Mouse (Mus musculus) intestine, postnatal 0 days (tissue): ENCODE data around the gene Preb. TPM values are rescaled to one million over a fixed set of nuclear protein-coding genes. Genes with fewer than 3 reads are reported as not detected.

Source experiments
- ATAC-seq: fragments of 200-750 bp; cut with Nextera tagmentation; 2 replicates; pipeline ENCODE4 v1.8.0; 2017; ENCODE audit warnings: mild to moderate bottlenecking, moderate TSS enrichment, moderate library complexity
- H3K27ac ChIP-seq: fragments of 300-500 bp; sonication (generic); 2 replicates; pipeline ENCODE4 v1.5.1; 2014; ENCODE audit warnings: mild to moderate bottlenecking, low read depth, low read length, moderate library complexity
- H3K27me3 ChIP-seq: fragments of 300-500 bp; sonication (generic); replicated peaks from 2 replicates; pipeline ENCODE4 v1.6.1; 2014; ENCODE audit warnings: low read length, mixed read lengths; ENCODE audit not compliant: control insufficient read depth, insufficient read depth
- H3K36me3 ChIP-seq: fragments of 300-500 bp; sonication (generic); 2 replicates; pipeline ENCODE4 v1.6.1; 2014; ENCODE audit warnings: mild to moderate bottlenecking, moderate library complexity; ENCODE audit not compliant: control insufficient read depth, insufficient read depth
- H3K4me1 ChIP-seq: fragments of 300-500 bp; sonication (generic); replicated peaks from 2 replicates; pipeline ENCODE4 v1.6.1; 2014; ENCODE audit warnings: antibody characterized with exemption, low read length, mixed read lengths; ENCODE audit not compliant: control insufficient read depth, insufficient read depth
- H3K4me2 ChIP-seq: fragments of 300-500 bp; sonication (generic); replicated peaks from 2 replicates; pipeline ENCODE4 v1.6.1; 2014; ENCODE audit warnings: low read depth, mild to moderate bottlenecking, moderate library complexity
- H3K4me3 ChIP-seq: fragments of 300-500 bp; sonication (generic); 2 replicates; pipeline ENCODE4 v1.5.1; 2014; ENCODE audit warnings: low read depth, low read length
- H3K9ac ChIP-seq: fragments of 300-500 bp; sonication (generic); 2 replicates; pipeline ENCODE4 v1.6.1; 2014; ENCODE audit warnings: mild to moderate bottlenecking, low read depth, low read length
- H3K9me3 ChIP-seq: fragments of 300-500 bp; sonication (generic); 2 replicates; pipeline ENCODE4 v1.6.1; 2016; ENCODE audit warnings: mixed run types; ENCODE audit not compliant: control insufficient read depth
- CTCF ChIP-seq: sonication (generic); IDR thresholded peaks from 2 replicates; pipeline ENCODE4 v1.5.1; 2016; ENCODE audit warnings: low read depth, mild to moderate bottlenecking, control low read depth, antibody characterized with exemption, moderate library complexity
- WGBS: fragments of 180-500 bp; shearing (Covaris S2); extraction: QIAGEN DNeasy Blood & Tissue Kit; methylation state at CpG from one replicate; pipeline ENCODE4 v1.1.7; 2014; 5-methylcytosine and 5-hydroxymethylcytosine counted together
- polyA plus RNA-seq: library from polyadenylated mRNA; unstranded; fragments of >200 nt; fragmentation: Nextera tagmentation; extraction: Ambion mirVana; gene quantifications from 2 replicates; pipeline ENCODE4 v1.2.1, GENCODE M21; 2015

The Preb gene
- polyA plus RNA-seq, 1 experiment from 2014 or later: 150 TPM

DNA sequence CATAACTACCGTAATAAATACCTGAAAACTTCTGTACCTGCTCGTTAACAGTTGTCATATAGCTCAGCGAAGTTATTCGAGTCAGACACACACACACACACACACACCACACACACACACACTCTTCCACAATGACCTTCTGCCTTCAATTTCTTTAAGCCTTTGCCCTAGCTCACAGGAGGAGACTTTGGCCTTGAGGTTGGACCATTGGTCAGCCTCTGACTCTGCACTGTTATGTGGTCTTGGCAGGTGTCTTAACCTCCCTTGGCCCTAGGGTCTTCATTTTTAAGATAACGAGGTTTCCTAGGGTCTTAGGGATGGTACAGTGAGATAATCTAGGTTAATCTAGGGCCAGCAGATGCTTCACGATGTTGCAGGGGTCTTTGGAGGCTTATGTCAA, 15.8 kb downstream of the Preb start:
- H3K36me3 ChIP-seq: no peaks in the 10 kb centered on the region

DNA sequence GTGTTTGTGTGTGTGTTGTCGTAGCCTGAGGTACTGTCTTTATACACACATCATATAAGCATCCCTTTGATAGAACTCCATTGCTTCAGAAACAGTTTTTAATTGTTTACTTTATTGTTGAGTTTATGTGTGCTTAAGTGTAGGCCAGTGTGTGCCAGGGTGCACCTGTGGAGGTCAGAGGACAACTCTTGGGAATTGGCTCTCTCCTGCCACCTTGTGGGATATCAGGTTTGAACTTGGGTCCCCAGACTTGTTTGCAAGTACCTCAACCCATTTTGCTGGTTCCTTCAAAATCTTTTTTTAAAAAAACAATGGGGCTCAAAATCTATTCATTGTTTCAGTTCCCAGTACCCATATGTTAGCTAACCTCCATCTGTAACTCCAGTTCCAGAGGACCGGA, 17.2 kb downstream of the Preb start:
- H3K4me3 ChIP-seq: no peak overlapping the region
- TF ChIP-seq CTCF: peak; percentile 73
- no peaks in the 10 kb centered on the region for H3K36me3 ChIP-seq
- 92% methylated on average over 2 of the region's 2 CpGs for WGBS
- no peak overlapping the region for H3K27ac ChIP-seq
- no peaks in the 10 kb centered on the region for H3K9me3 ChIP-seq
- H3K4me1 ChIP-seq: no peaks in the 10 kb centered on the region
- H3K4me2 ChIP-seq: no peak overlapping the region
- H3K9ac ChIP-seq: no peak overlapping the region
- no peak for ATAC-seq
- no peaks in the 10 kb centered on the region for H3K27me3 ChIP-seq

More for the DNA sequence above, 15.8 kb downstream of the Preb start:
- peak overlapping the region; percentile 74 for H3K4me2 ChIP-seq
- ATAC-seq: no peak
- peak overlapping the region; percentile 48; the same call in 1 of the 2 replicates for H3K4me3 ChIP-seq
- TF ChIP-seq CTCF: no peak
- no peaks in the 10 kb centered on the region for H3K9me3 ChIP-seq
- 76% methylated on average over 6 of the region's 6 CpGs for WGBS
- peak overlapping the region; percentile 54 for H3K9ac ChIP-seq
- H3K4me1 ChIP-seq: no peaks in the 10 kb centered on the region
- peak overlapping the region; percentile 95 for H3K27ac ChIP-seq
- no peaks in the 10 kb centered on the region for H3K27me3 ChIP-seq

DNA sequence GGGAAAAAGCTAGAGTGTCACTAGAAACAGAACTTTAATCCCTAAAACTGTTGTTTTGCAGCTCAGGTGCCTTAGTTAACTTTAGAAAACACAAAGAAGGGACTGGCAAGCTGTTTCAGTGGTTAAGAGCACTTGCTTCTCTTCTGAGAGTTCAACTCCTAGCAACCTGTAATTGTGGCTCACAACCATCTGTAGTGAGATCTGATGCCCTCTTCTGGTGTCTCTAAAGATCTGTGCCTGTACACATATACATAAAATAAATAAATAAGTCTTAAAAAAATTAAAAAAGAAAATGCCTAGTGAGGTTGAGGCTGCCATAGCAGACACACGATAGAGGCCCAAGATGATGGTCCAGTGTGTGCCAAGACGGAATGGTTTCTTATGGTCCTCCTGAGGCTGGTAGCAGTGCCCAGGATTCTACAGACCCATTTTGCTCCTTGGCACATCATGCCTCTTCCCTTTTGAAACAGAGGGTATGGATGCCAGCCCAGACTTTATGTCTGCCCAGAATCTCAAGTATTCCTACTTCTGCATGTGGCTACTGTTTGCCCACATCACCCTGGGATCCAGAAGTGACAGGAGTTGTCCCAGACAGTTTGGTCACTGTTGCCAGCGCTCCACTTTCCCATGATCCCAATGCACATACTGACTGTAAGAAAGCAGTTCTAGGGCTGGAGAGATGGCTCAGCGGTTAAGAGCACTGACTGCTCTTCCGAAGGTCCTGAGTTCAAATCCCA, 25.3 kb downstream of the Preb start:
- 93% methylated on average over 5 of the region's 5 CpGs for WGBS
- no peak for ATAC-seq
- H3K9me3 ChIP-seq: no peaks in the 10 kb centered on the region

DNA sequence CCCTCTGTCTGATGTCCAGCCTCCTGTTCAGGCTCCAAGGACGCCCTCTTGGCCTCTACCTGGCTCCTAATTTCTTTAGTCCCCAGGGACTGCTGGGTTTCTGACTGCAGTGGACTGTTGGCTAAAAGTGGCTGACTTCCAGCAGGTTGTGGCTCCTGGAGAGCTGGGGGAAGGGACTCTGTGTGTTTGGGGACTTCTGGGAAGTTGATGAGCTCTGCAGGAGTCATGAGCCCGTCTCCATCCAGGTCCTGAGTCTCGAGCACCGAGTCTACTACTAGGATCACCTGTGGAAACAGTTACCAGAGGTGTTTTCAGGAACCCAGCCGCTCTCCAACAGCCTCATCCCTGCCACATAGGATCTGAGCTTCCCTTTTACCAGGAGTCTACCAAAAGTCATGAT, 26.5 kb downstream of the Preb start:
- Histone ChIP-seq H3K9me3 (no peaks in the 10 kb centered on the region), H3K4me1 (no peaks in the 10 kb centered on the region), H3K4me3 (no peak overlapping the region), H3K27me3 (no peaks in the 10 kb centered on the region), H3K4me2 (no peak overlapping the region), H3K27ac (no peak overlapping the region), H3K36me3 (peaks cover 4% of the 10 kb centered on the region; the same call in 1 of the 2 replicates), H3K9ac (no peak overlapping the region)
- 70% methylated on average over 5 of the region's 5 CpGs for WGBS
- ATAC-seq: no peak
- TF ChIP-seq CTCF: no peak

More for the DNA sequence above, 25.3 kb downstream of the Preb start:
- TF ChIP-seq CTCF: peak; percentile 41; the same call in 1 of the 2 replicates
- Histone ChIP-seq H3K4me1 (no peaks in the 10 kb centered on the region), H3K27ac (no peak overlapping the region), H3K4me2 (no peak overlapping the region), H3K9ac (no peak overlapping the region), H3K36me3 (peaks cover 4% of the 10 kb centered on the region; the same call in 1 of the 2 replicates), H3K27me3 (no peaks in the 10 kb centered on the region), H3K4me3 (no peak overlapping the region)

DNA sequence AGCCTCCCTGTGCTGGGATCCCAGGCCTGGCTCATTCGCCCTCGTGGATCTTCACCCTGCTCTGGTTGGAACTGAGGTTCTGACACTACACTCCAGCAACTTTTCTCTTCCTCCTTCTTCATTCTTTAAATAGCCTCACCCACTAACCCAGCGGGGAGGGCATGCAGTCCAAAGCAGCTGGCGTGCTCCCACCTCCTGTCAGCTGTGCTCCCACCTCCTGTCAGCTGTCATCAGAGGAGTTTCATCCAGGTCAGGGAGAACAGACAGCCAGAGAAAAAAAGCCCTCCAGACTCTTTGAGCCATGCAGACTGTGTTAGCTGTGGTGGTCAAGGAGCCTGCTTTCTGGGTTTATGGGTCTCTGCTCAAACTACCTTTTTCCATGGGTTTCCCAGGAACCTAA, 28.8 kb downstream of the Preb start:
- Histone ChIP-seq H3K4me3 (no peak overlapping the region), H3K4me2 (no peak overlapping the region), H3K4me1 (no peaks in the 10 kb centered on the region), H3K27me3 (no peaks in the 10 kb centered on the region), H3K9ac (no peak overlapping the region), H3K9me3 (no peaks in the 10 kb centered on the region), H3K36me3 (peaks cover 4% of the 10 kb centered on the region; the same call in 1 of the 2 replicates), H3K27ac (no peak overlapping the region)
- no peak for ATAC-seq
- WGBS: 85% methylated on average over 4 of the region's 4 CpGs
- no peak for TF ChIP-seq CTCF

DNA sequence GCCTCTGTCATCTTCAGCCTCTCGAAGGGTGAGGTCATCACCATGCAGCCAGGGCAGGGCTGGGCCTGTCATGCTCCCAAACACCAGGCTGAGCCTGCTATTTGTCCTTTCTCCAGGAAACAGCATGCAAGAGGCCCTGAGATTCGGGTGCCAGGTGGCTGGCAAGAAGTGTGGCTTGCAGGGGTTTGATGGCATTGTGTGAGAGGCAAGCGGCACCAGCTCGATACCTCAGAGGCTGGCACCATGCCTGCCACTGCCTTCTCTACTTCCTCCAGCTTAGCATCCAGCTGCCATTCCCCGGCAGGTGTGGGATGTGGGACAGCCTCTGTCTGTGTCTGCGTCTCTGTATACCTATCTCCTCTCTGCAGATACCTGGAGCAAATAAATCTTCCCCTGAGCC, 29.3 kb downstream of the Preb start:
- ATAC-seq: no peak
- TF ChIP-seq CTCF: no peak

More for the DNA sequence above, 29.3 kb downstream of the Preb start:
- 83% methylated on average over 6 of the region's 6 CpGs for WGBS
- Histone ChIP-seq H3K27me3 (no peaks in the 10 kb centered on the region), H3K9ac (no peak overlapping the region), H3K4me1 (no peaks in the 10 kb centered on the region), H3K9me3 (no peaks in the 10 kb centered on the region), H3K4me2 (no peak overlapping the region), H3K36me3 (peaks cover 4% of the 10 kb centered on the region; the same call in 1 of the 2 replicates), H3K4me3 (no peak overlapping the region), H3K27ac (no peak overlapping the region)
